Mouse (Mus musculus): ENCODE results near the gene Chsy1. TPM values are rescaled to one million over a fixed set of nuclear protein-coding genes. Genes with fewer than 3 reads are reported as not detected.

The Chsy1 gene
- polyA plus RNA-seq, 1 experiment, result 17.2 TPM

DNA sequence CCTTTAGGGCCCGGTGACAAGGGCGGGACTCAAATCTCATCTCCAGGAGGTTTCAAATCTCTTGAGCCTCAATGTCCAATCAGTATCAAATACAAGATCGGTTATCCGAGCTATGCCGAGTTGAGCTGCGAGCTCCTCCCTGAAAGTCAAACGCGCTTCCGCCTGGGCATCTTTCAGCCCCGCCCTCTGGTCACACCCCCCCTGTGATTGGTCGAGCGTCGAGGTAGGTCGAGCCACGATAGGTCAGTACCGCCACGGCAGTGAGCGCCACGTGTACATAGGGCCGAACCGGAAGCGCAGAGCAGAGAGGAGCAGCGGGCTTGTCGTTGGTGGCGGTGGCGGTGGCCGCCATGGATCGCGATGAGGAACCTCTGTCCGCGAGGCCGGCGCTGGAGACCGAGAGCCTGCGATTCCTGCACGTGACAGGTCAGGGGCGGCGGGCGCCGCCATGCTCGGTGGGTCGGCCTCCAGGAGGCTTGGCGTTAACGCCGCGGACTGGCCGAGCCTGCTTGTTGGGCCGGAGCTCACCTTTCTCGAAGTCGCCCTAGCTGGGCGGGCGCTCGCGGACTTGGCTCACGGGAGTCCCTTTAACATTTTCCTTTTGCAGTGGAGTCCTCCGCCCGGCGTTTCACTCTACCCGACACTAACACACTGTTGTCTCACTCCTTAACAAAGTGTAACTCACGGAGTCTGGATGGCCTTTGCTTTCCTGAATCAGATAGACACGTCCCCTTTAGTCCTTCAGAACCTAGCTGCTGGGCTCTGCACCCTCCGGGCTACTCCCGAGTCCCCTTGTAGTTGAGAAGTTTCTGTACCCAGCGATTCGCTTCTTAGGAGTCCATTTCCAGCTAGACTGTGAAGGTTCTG is 29.7 kb upstream of the Chsy1 start, which contains the start of gene Selenos:
Gene Selenos, plus strand, starts transcription at position 286 of the 867 bp plus-strand sequence.
- H3K4me3 ChIP-seq, result peak within 1 kb of the TSS; percentile 55
- H3K4me2 ChIP-seq (ENCODE audit: low read depth), result peak within 1 kb of the TSS; percentile 92
- no peaks in the 10 kb centered on the region for H3K27me3 ChIP-seq (ENCODE audit: control insufficient read depth, insufficient read depth, insufficient read length)
- H3K36me3 ChIP-seq (ENCODE audit: control insufficient read depth, insufficient read depth), result peaks cover 32% of the 10 kb centered on the region
- peaks cover 11% of the 10 kb centered on the region for H3K79me2 ChIP-seq (ENCODE audit: control insufficient read depth, insufficient read depth)
- TF ChIP-seq MAX (IDR thresholded peaks at IDR 0.05; ENCODE audit: low read depth) (peak; percentile 84), TCF12 (IDR thresholded peaks at IDR 0.05; ENCODE audit: insufficient read depth, poor library complexity, severe bottlenecking) (no peak), USF1 (IDR thresholded peaks at IDR 0.05; ENCODE audit: low read depth) (peak; percentile 54), MYOG (IDR thresholded peaks at IDR 0.05; ENCODE audit: control insufficient read depth in 1 of 3, insufficient read depth in 1 of 3, insufficient read length in 2 of 3, low read depth in 2 of 3) (no peak), POLR2AphosphoS2 (IDR thresholded peaks at IDR 0.05; ENCODE audit: insufficient read length, low read depth) (peak; percentile 97), SRF (IDR thresholded peaks at IDR 0.05; ENCODE audit: control insufficient read depth, insufficient read length, low read depth) (peak; percentile 61), TCF3 (IDR thresholded peaks at IDR 0.05; ENCODE audit: insufficient read length, low read depth) (no peak), POLR2A (IDR thresholded peaks at IDR 0.05; ENCODE audit: insufficient read length, low read depth) (peak; percentile 99), E2F4 (IDR thresholded peaks at IDR 0.05; ENCODE audit: insufficient read depth) (no peak), CEBPB (IDR thresholded peaks at IDR 0.05; ENCODE audit: insufficient read depth, poor library complexity, severe bottlenecking) (no peak), REST (IDR thresholded peaks at IDR 0.05; ENCODE audit: insufficient read depth, insufficient read length) (peak; percentile 49), MYOD1 (IDR thresholded peaks at IDR 0.05; ENCODE audit: control insufficient read depth in 1 of 3, insufficient read length in 2 of 3, low read depth in 2 of 3) (no peak)
- peak within 1 kb of the TSS; percentile 15 for H3ac ChIP-seq (ENCODE audit: control insufficient read depth, insufficient read length)

DNA sequence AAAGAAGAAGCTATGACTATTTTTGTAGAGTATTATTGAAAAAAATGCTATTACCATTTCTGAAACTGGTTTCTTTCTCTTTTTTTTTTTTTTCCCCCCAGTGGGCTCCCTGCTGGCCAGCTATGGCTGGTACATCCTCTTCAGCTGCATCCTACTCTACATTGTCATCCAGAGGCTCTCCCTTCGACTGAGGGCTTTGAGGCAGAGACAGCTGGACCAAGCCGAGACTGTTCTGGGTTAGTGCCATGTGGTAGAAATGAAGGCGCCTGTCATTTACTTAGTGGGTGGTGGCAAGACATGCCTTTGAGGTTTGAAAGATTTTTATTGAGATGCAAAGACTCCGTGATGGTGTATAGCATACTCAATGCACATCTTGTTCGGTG is 29.1 kb upstream of the Chsy1 start:
- peaks cover 31% of the 10 kb centered on the region for H3K36me3 ChIP-seq (ENCODE audit: control insufficient read depth, insufficient read depth)
- H3K27me3 ChIP-seq (ENCODE audit: control insufficient read depth, insufficient read depth, insufficient read length), result no peaks in the 10 kb centered on the region
- H3K4me3 ChIP-seq, result peak overlapping the region; percentile 55
- peaks cover 14% of the 10 kb centered on the region for H3K79me2 ChIP-seq (ENCODE audit: control insufficient read depth, insufficient read depth)
- peak overlapping the region; percentile 92 for H3K4me2 ChIP-seq (ENCODE audit: low read depth)
- no peak for TF ChIP-seq TCF12 (IDR thresholded peaks at IDR 0.05; ENCODE audit: insufficient read depth, poor library complexity, severe bottlenecking)
- peak in 1 of 3 experiments; percentile 6 for TF ChIP-seq MYOD1 (IDR thresholded peaks at IDR 0.05; ENCODE audit: control insufficient read depth in 1 of 3, insufficient read length in 2 of 3, low read depth in 2 of 3)
- peak in 2 of 3 experiments; percentile 31 to 33 for TF ChIP-seq MYOG (IDR thresholded peaks at IDR 0.05; ENCODE audit: control insufficient read depth in 1 of 3, insufficient read depth in 1 of 3, insufficient read length in 2 of 3, low read depth in 2 of 3)
- peak overlapping the region; percentile 15 for H3ac ChIP-seq (ENCODE audit: control insufficient read depth, insufficient read length)

GRCm38 (mm10) chr7:66083757-66084156 is 25.6 kb upstream of the Chsy1 start:
- peak overlapping the region; percentile 56 for H3K4me2 ChIP-seq (ENCODE audit: low read depth)
- peaks cover 50% of the 10 kb centered on the region for H3K36me3 ChIP-seq (ENCODE audit: control insufficient read depth, insufficient read depth)
- H3K27me3 ChIP-seq (ENCODE audit: control insufficient read depth, insufficient read depth, insufficient read length), result no peaks in the 10 kb centered on the region
- H3K4me3 ChIP-seq, result no peak overlapping the region
- TF ChIP-seq TCF12 (IDR thresholded peaks at IDR 0.05; ENCODE audit: insufficient read depth, poor library complexity, severe bottlenecking) (no peak), MYOD1 (IDR thresholded peaks at IDR 0.05; ENCODE audit: control insufficient read depth in 1 of 3, insufficient read length in 2 of 3, low read depth in 2 of 3) (no peak), TCF3 (IDR thresholded peaks at IDR 0.05; ENCODE audit: insufficient read length, low read depth) (no peak), E2F4 (IDR thresholded peaks at IDR 0.05; ENCODE audit: insufficient read depth) (no peak), CEBPB (IDR thresholded peaks at IDR 0.05; ENCODE audit: insufficient read depth, poor library complexity, severe bottlenecking) (no peak), REST (IDR thresholded peaks at IDR 0.05; ENCODE audit: insufficient read depth, insufficient read length) (no peak), MYOG (IDR thresholded peaks at IDR 0.05; ENCODE audit: control insufficient read depth in 1 of 3, insufficient read depth in 1 of 3, insufficient read length in 2 of 3, low read depth in 2 of 3) (no peak), USF1 (IDR thresholded peaks at IDR 0.05; ENCODE audit: low read depth) (no peak), MAX (IDR thresholded peaks at IDR 0.05; ENCODE audit: low read depth) (no peak), POLR2A (IDR thresholded peaks at IDR 0.05; ENCODE audit: insufficient read length, low read depth) (no peak)
- no peak overlapping the region for H3ac ChIP-seq (ENCODE audit: control insufficient read depth, insufficient read length)
- H3K79me2 ChIP-seq (ENCODE audit: control insufficient read depth, insufficient read depth), result peaks cover 20% of the 10 kb centered on the region

DNA sequence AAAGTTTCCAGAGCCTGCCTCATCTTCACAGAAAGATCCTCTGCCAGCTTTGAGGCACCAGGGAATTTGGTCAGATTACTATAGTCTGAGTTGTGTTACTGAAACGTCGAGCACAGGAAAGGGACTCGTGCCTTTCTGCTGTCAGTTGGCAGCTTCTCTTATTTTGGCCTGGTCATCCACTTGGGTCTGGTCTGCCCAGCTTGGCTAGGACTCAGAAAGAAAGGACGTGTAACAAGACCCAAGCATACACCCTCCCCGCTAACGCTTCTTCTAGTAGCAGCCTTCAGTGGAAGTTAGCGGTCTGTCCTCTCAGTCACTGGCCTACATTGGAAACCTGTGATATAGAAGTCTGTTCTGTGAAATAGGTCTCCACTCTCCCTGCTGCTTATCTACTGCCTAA is 24.8 kb upstream of the Chsy1 start:
- peak overlapping the region; percentile 56 for H3K4me2 ChIP-seq (ENCODE audit: low read depth)
- H3K27me3 ChIP-seq (ENCODE audit: control insufficient read depth, insufficient read depth, insufficient read length), result no peaks in the 10 kb centered on the region
- H3K4me3 ChIP-seq, result no peak overlapping the region
- TF ChIP-seq POLR2A (IDR thresholded peaks at IDR 0.05; ENCODE audit: insufficient read length, low read depth) (no peak), TCF3 (IDR thresholded peaks at IDR 0.05; ENCODE audit: insufficient read length, low read depth) (no peak), REST (IDR thresholded peaks at IDR 0.05; ENCODE audit: insufficient read depth, insufficient read length) (no peak), TCF12 (IDR thresholded peaks at IDR 0.05; ENCODE audit: insufficient read depth, poor library complexity, severe bottlenecking) (no peak), POLR2AphosphoS2 (IDR thresholded peaks at IDR 0.05; ENCODE audit: insufficient read length, low read depth) (no peak), MAX (IDR thresholded peaks at IDR 0.05; ENCODE audit: low read depth) (no peak), SRF (IDR thresholded peaks at IDR 0.05; ENCODE audit: control insufficient read depth, insufficient read length, low read depth) (no peak), CEBPB (IDR thresholded peaks at IDR 0.05; ENCODE audit: insufficient read depth, poor library complexity, severe bottlenecking) (no peak), E2F4 (IDR thresholded peaks at IDR 0.05; ENCODE audit: insufficient read depth) (no peak), MYOD1 (IDR thresholded peaks at IDR 0.05; ENCODE audit: control insufficient read depth in 1 of 3, insufficient read length in 2 of 3, low read depth in 2 of 3) (no peak), MYOG (IDR thresholded peaks at IDR 0.05; ENCODE audit: control insufficient read depth in 1 of 3, insufficient read depth in 1 of 3, insufficient read length in 2 of 3, low read depth in 2 of 3) (no peak), USF1 (IDR thresholded peaks at IDR 0.05; ENCODE audit: low read depth) (no peak)
- H3K79me2 ChIP-seq (ENCODE audit: control insufficient read depth, insufficient read depth), result peaks cover 20% of the 10 kb centered on the region
- H3K36me3 ChIP-seq (ENCODE audit: control insufficient read depth, insufficient read depth), result peaks cover 52% of the 10 kb centered on the region
- no peak overlapping the region for H3ac ChIP-seq (ENCODE audit: control insufficient read depth, insufficient read length)

All from myocyte (in vitro differentiated cells).